Mouse (Mus musculus): Measurements from ENCODE around the gene Ptgs1.
A peak's percentile ranks its signal among the peaks of the same experiment; 100 is the strongest.

Ptgs1 gene

GRCm38 (mm10) chr2:36252505-36252904 lies 22.3 kb downstream of the Ptgs1 start:
- no peak for DNase-seq

GRCm38 (mm10) chr2:36254445-36254844 lies 24.2 kb downstream of the Ptgs1 start:
- DNase-seq = no peak

GRCm38 (mm10) chr2:36256931-36257330 lies 26.7 kb downstream of the Ptgs1 start:
- DNase-seq = no peak

- peak in 1 of 2 experiments; percentile 13 for DNase-seq
Observed at GRCm38 (mm10) chr2:36259382-36259781, 29.2 kb downstream of the Ptgs1 start.

- DNase-seq = no peak
Observed at GRCm38 (mm10) chr2:36259798-36260540, 29.7 kb downstream of the Ptgs1 start.

GRCm38 (mm10) chr2:36262025-36262424 lies 31.8 kb downstream of the Ptgs1 start:
- peak in 1 of 2 experiments; percentile 62 for DNase-seq

GRCm38 (mm10) chr2:36269458-36269857 lies 39.2 kb downstream of the Ptgs1 start:
- DNase-seq = no peak

- no peak for DNase-seq
Observed at GRCm38 (mm10) chr2:36270186-36270585, 40.0 kb downstream of the Ptgs1 start.

- no peak for DNase-seq
Observed at GRCm38 (mm10) chr2:36271085-36271484, 40.9 kb downstream of the Ptgs1 start.

GRCm38 (mm10) chr2:36272288-36272950 lies 42.2 kb downstream of the Ptgs1 start:
- DNase-seq = no peak

- peak; percentile 36 to 72 for DNase-seq
Observed at GRCm38 (mm10) chr2:36276454-36276853, 46.2 kb downstream of the Ptgs1 start.

- no peak for DNase-seq
Observed at GRCm38 (mm10) chr2:36278760-36279159, 48.5 kb downstream of the Ptgs1 start.

GRCm38 (mm10) chr2:36281138-36281537 lies 50.9 kb downstream of the Ptgs1 start:
- DNase-seq = no peak

- no peak for DNase-seq
Observed at GRCm38 (mm10) chr2:36282301-36282700, 52.1 kb downstream of the Ptgs1 start.
